In genomic region chr4:139248736-139249135, GRCm38 (mm10) we compare ENCODE assay signal across 14 mouse cellular contexts. TPM values are rescaled to one million over a fixed set of nuclear protein-coding genes. Genes with fewer than 3 reads are reported as not detected.
A peak's percentile ranks its signal among the peaks of the same experiment; 100 is the strongest.
DNase-seq lines count a peak whose midpoint lies in the region; ATAC-seq lines count a peak whose summit lies in the region.
"Had no signal": no experiment of that assay in that cellular context is flagged by ENCODE, and none has a peak within 500 bp of the region (broad histone marks: within the 10 kb centered on the region; RNA-seq: fewer than 3 reads in every experiment).

No protein-coding gene starts in this region.

- no peak for ATAC-seq in kidney, embryonic 14.5 days (ENCODE audit: low FRiP score, low TSS enrichment)
- ATAC-seq in limb, embryonic 12.5 days (ENCODE audit: insufficient number of reproducible peaks, insufficient read depth, low FRiP score, low TSS enrichment, low read depth), result no peak
- ATAC-seq in monocyte, adult 5-6 weeks (replicated peaks; ENCODE audit: insufficient number of reproducible peaks, low FRiP score, low TSS enrichment, poor library complexity, severe bottlenecking), result no peak
- ATAC-seq: activated CD4-positive, CD25-positive, alpha-beta regulatory T cell, adult 4 months had no signal

- H3K4me3 ChIP-seq in kidney, embryonic 14.5 days (ENCODE audit: low read length), result no peak overlapping the region
- no peak overlapping the region for H3K4me3 ChIP-seq in limb, embryonic 12.5 days (replicated peaks)
- H3K4me3 ChIP-seq: hindbrain, embryonic 13.5 days; midbrain, embryonic 10.5 days; neural tube, embryonic 13.5 days had no signal

- peak overlapping the region; percentile 71; the same call in 1 of the 2 replicates for H3K27ac ChIP-seq in kidney, embryonic 14.5 days (ENCODE audit: low read depth, low read length)
- peak overlapping the region; percentile 92 for H3K27ac ChIP-seq in limb, embryonic 12.5 days
- H3K27ac ChIP-seq: hindbrain, embryonic 13.5 days; neural tube, embryonic 13.5 days had no signal

- no peaks in the 10 kb centered on the region for H3K27me3 ChIP-seq in kidney, embryonic 14.5 days (ENCODE audit: control insufficient read depth, insufficient read depth, low read length)
- no peaks in the 10 kb centered on the region for H3K27me3 ChIP-seq in limb, embryonic 12.5 days
- H3K27me3 ChIP-seq: hindbrain, embryonic 13.5 days; neural tube, embryonic 13.5 days had no signal

- H3K9me3 ChIP-seq in kidney, embryonic 14.5 days (ENCODE audit: control insufficient read depth, low read length), result no peaks in the 10 kb centered on the region
- H3K9me3 ChIP-seq in limb, embryonic 12.5 days, result no peaks in the 10 kb centered on the region
- H3K9me3 ChIP-seq: hindbrain, embryonic 13.5 days; midbrain, embryonic 10.5 days; neural tube, embryonic 13.5 days had no signal

- H3K4me1 ChIP-seq in kidney, embryonic 14.5 days (ENCODE audit: control insufficient read depth, insufficient read depth, low read length), result peaks cover 69% of the 10 kb centered on the region
- peaks cover 99% of the 10 kb centered on the region for H3K4me1 ChIP-seq in limb, embryonic 12.5 days (replicated peaks)

- 87% methylated on average over 5 of the region's 5 CpGs for WGBS in kidney, embryonic 14.5 days
- WGBS in limb, embryonic 12.5 days, result 73% methylated on average over 5 of the region's 5 CpGs

- no peak overlapping the region for H3K9ac ChIP-seq in kidney, embryonic 14.5 days (ENCODE audit: low read depth, low read length)
- H3K9ac ChIP-seq in limb, embryonic 12.5 days (replicated peaks), result no peak overlapping the region
- H3K9ac ChIP-seq: hindbrain, embryonic 13.5 days; neural tube, embryonic 13.5 days had no signal

- no peak overlapping the region for H3K4me2 ChIP-seq in kidney, embryonic 14.5 days (replicated peaks; ENCODE audit: low read depth, low read length)
- no peak overlapping the region for H3K4me2 ChIP-seq in limb, embryonic 12.5 days
- H3K4me2 ChIP-seq: hindbrain, embryonic 13.5 days; liver, embryonic 11.5 days; neural tube, embryonic 13.5 days had no signal

- DNase-seq in adrenal gland, postnatal 14 days, result peak; percentile 17
- DNase-seq in adrenal gland, postnatal 10 days, result no peak
- DNase-seq in kidney, adult 9 months, result no peak
- peak; percentile 20 for DNase-seq in R1 (ENCODE audit: low read depth, low spot score)
- DNase-seq in thymus, postnatal 10 days (ENCODE audit: low spot score in 2 of 2), result no peak
- DNase-seq: right cerebral cortex, adult 18-20 months had no signal

- no peaks in the 10 kb centered on the region; the same call in 1 of the 2 replicates for H3K36me3 ChIP-seq in kidney, embryonic 14.5 days (ENCODE audit: control insufficient read depth, insufficient read depth, low read length)
- no peaks in the 10 kb centered on the region; the same call in 1 of the 2 replicates for H3K36me3 ChIP-seq in limb, embryonic 12.5 days
- H3K36me3 ChIP-seq: hindbrain, embryonic 13.5 days; neural tube, embryonic 13.5 days had no signal

RNA-seq across cellular contexts. Expression of gene Capzb, which starts 56.0 kb away (rescaled TPM):
- 316 and 319 TPM in 2 replicates for total RNA-seq in adrenal gland, postnatal 14 days (2021)
- total RNA-seq in adrenal gland, postnatal 10 days (2021), result 100 to 1,000 TPM; 323 to 342 TPM
- 256 and 319 TPM in 2 replicates for polyA plus RNA-seq in kidney, embryonic 14.5 days (2014; fragmentation: Nextera tagmentation; extraction: Ambion mirVana)
- polyA plus RNA-seq in limb, embryonic 12.5 days (2016; fragmentation: Nextera tagmentation; extraction: Ambion mirVana), result 386 and 390 TPM in 2 replicates
- 302 to 348 TPM (median 323 TPM) in 3 replicates for total RNA-seq in monocyte, adult 5-6 weeks (2017)

Comparison
In these comparisons a context has a peak if more than half of its experiments do, and no peak if none do; other contexts are left out.
1. DNase-seq: peak in adrenal gland, postnatal 14 days (single experiment) and R1 (single experiment); none in adrenal gland, postnatal 10 days (single experiment), kidney, adult 9 months (single experiment) and thymus, postnatal 10 days (0 of 2).